Comparison of ENCODE assay signal across 9 mouse cellular contexts in genomic region chr17:47518205-47518604, GRCm38 (mm10). TPM values are rescaled to one million over a fixed set of nuclear protein-coding genes. Genes with fewer than 3 reads are reported as not detected.
A peak's percentile ranks its signal among the peaks of the same experiment; 100 is the strongest.
DNase-seq lines count a peak whose midpoint lies in the region; ATAC-seq lines count a peak whose summit lies in the region.
"Had no signal": no experiment of that assay in that cellular context is flagged by ENCODE, and none has a peak within 500 bp of the region (broad histone marks: within the 10 kb centered on the region; RNA-seq: fewer than 3 reads in every experiment).

No protein-coding gene starts in this region.

- no peak overlapping the region for H3K4me2 ChIP-seq in kidney, embryonic 15.5 days
- no peak overlapping the region; the same call in 1 of the 2 replicates for H3K4me2 ChIP-seq in lung, embryonic 16.5 days (ENCODE audit: low read depth, low read length)

- intact Hi-C loops in heart, postnatal 10 days (cut with DNase I), result no loop called here

- H3K4me1 ChIP-seq in kidney, embryonic 15.5 days, result peaks cover 42% of the 10 kb centered on the region
- H3K4me1 ChIP-seq in brown adipose tissue, adult 24 weeks (ENCODE audit: control insufficient read depth, insufficient read depth, insufficient read length, low read length), result peaks cover 17% of the 10 kb centered on the region
- peaks cover 41% of the 10 kb centered on the region for H3K4me1 ChIP-seq in lung, embryonic 16.5 days (replicated peaks; ENCODE audit: control insufficient read depth, insufficient read depth, low read length)

- H3K27ac ChIP-seq in kidney, embryonic 15.5 days, result peak overlapping the region; percentile 90
- H3K27ac ChIP-seq in brown adipose tissue, adult 24 weeks (replicated peaks; ENCODE audit: low read depth, low read length), result peak overlapping the region; percentile 38; the same call in 1 of the 2 replicates
- peak overlapping the region; percentile 97 for H3K27ac ChIP-seq in lung, embryonic 16.5 days (ENCODE audit: low read length)

- no peak for ATAC-seq in kidney, embryonic 15.5 days (replicated peaks; ENCODE audit: low FRiP score)
- peak; percentile 57 for ATAC-seq in lung, embryonic 16.5 days (ENCODE audit: low read depth)
- ATAC-seq in megakaryocyte, adult 5-6 weeks (ENCODE audit: poor library complexity, severe bottlenecking), result no peak

- no peaks in the 10 kb centered on the region for H3K9me3 ChIP-seq in kidney, embryonic 15.5 days (replicated peaks)
- no peaks in the 10 kb centered on the region for H3K9me3 ChIP-seq in lung, embryonic 16.5 days (ENCODE audit: control insufficient read depth, low read length)
- H3K9me3 ChIP-seq: megakaryocyte, embryonic 14.5 days had no signal

- no peak overlapping the region for H3K4me3 ChIP-seq in kidney, embryonic 15.5 days (replicated peaks)
- no peak overlapping the region for H3K4me3 ChIP-seq in brown adipose tissue, adult 24 weeks (ENCODE audit: insufficient read depth, low read depth, low read length)
- no peak overlapping the region for H3K4me3 ChIP-seq in lung, embryonic 16.5 days (ENCODE audit: low read length)
- H3K4me3 ChIP-seq: megakaryocyte, embryonic 14.5 days had no signal

- no peaks in the 10 kb centered on the region for H3K36me3 ChIP-seq in kidney, embryonic 15.5 days
- H3K36me3 ChIP-seq in lung, embryonic 16.5 days (ENCODE audit: control insufficient read depth, insufficient read depth, low read length), result no peaks in the 10 kb centered on the region

- H3K9ac ChIP-seq in kidney, embryonic 15.5 days, result no peak overlapping the region
- peak overlapping the region; percentile 49 for H3K9ac ChIP-seq in lung, embryonic 16.5 days (ENCODE audit: low read length)

- no peaks in the 10 kb centered on the region for H3K27me3 ChIP-seq in kidney, embryonic 15.5 days
- H3K27me3 ChIP-seq in lung, embryonic 16.5 days (ENCODE audit: control insufficient read depth, insufficient read depth, low read depth, low read length), result no peaks in the 10 kb centered on the region
- H3K27me3 ChIP-seq: megakaryocyte, embryonic 14.5 days had no signal

- DNase-seq in kidney, postnatal 14 days, result no peak
- peak; percentile 77 to 78 for DNase-seq in heart, postnatal 10 days
- DNase-seq in spleen, adult 18-20 months, result no peak
- DNase-seq in layer of hippocampus, adult 18-20 months (ENCODE audit: low spot score in 2 of 2), result no peak

- 29% methylated on average over 8 of the region's 8 CpGs for WGBS in kidney, embryonic 15.5 days
- 21% methylated on average over 8 of the region's 8 CpGs for WGBS in lung, embryonic 16.5 days

RNA-seq across cellular contexts. Expression of gene Ccnd3, which starts 13.4 kb away (rescaled TPM):
- 272 and 294 TPM in 2 replicates for polyA plus RNA-seq in kidney, embryonic 15.5 days (2015; fragmentation: Nextera tagmentation; extraction: Ambion mirVana)
- polyA plus RNA-seq in brown adipose tissue, adult 24 weeks (2012; ENCODE audit: insufficient read depth, insufficient read length, missing spikeins), result 40.4 and 48.4 TPM in 2 replicates
- total RNA-seq in heart, postnatal 10 days (2021), result 100 to 1,000 TPM; 119 to 132 TPM
- 258 and 277 TPM in 2 replicates for polyA plus RNA-seq in lung, embryonic 16.5 days (2015; fragmentation: Nextera tagmentation; extraction: Ambion mirVana)
- 315 and 324 TPM in 2 replicates for total RNA-seq in megakaryocyte, adult 5-6 weeks (2015)
- 155 and 184 TPM in 2 replicates for total RNA-seq in megakaryocyte, adult 5-6 weeks (2017)
- 10 to 100 TPM; 43.4 to 43.6 TPM for total RNA-seq in layer of hippocampus, adult 18-20 months (2021)

RNA-seq across cellular contexts. Expression of gene Taf8, which starts 16.1 kb away (rescaled TPM):
- 32.2 and 37.0 TPM in 2 replicates for polyA plus RNA-seq in kidney, embryonic 15.5 days (2015; fragmentation: Nextera tagmentation; extraction: Ambion mirVana)
- polyA plus RNA-seq in brown adipose tissue, adult 24 weeks (2012; ENCODE audit: insufficient read depth, insufficient read length, missing spikeins), result 6.8 and 8.9 TPM in 2 replicates
- total RNA-seq in heart, postnatal 10 days (2021), result 10 to 100 TPM; 14.0 to 15.5 TPM
- polyA plus RNA-seq in lung, embryonic 16.5 days (2015; fragmentation: Nextera tagmentation; extraction: Ambion mirVana), result 30.5 and 30.9 TPM in 2 replicates
- 16.3 and 19.3 TPM in 2 replicates for total RNA-seq in megakaryocyte, adult 5-6 weeks (2015)
- total RNA-seq in megakaryocyte, adult 5-6 weeks (2017), result 44.0 and 57.5 TPM in 2 replicates
- 10 to 100 TPM; 19.1 to 23.9 TPM for total RNA-seq in layer of hippocampus, adult 18-20 months (2021)

Comparison
In these comparisons a context has a peak if more than half of its experiments do, and no peak if none do; other contexts are left out.
1. H3K27ac ChIP-seq: peak in every context shown above with its lines; median percentile 97 in lung, embryonic 16.5 days; 90 in kidney, embryonic 15.5 days; 38 in brown adipose tissue, adult 24 weeks.
2. DNase-seq: peak in heart, postnatal 10 days (2 of 2); none in kidney, postnatal 14 days (single experiment), spleen, adult 18-20 months (0 of 2) and layer of hippocampus, adult 18-20 months (0 of 2).